Mouse (Mus musculus) neural tube, embryonic 11.5 days (tissue): ENCODE measurements around the gene Icam5. TPM values are rescaled to one million over a fixed set of nuclear protein-coding genes. Genes with fewer than 3 reads are reported as not detected.

ENCODE experiments used
- ATAC-seq: fragments of 200-750 bp; cut with Nextera tagmentation; 2 replicates; pipeline ENCODE4 v1.8.0; 2017; ENCODE audit warnings: moderate number of reproducible peaks, mild to moderate bottlenecking, moderate TSS enrichment, moderate library complexity; ENCODE audit not compliant: insufficient read depth, low FRiP score, low TSS enrichment
- DNase-seq: peaks from one replicate; pipeline ENCODE4 v3.0.0-alpha.2; 2015; ENCODE audit warnings: low spot score
- H3K27ac ChIP-seq: fragments of 300-500 bp; sonication (generic); 2 replicates; pipeline ENCODE4 v1.5.1; 2014; ENCODE audit warnings: low read depth, mild to moderate bottlenecking, low read length
- H3K27me3 ChIP-seq: fragments of 300-500 bp; sonication (generic); 2 replicates; pipeline ENCODE4 v1.6.1; 2014; ENCODE audit warnings: mild to moderate bottlenecking, low read length, mixed read lengths; ENCODE audit not compliant: control insufficient read depth, insufficient read depth
- H3K36me3 ChIP-seq: fragments of 300-500 bp; sonication (generic); 2 replicates; pipeline ENCODE4 v1.6.1; 2014; ENCODE audit warnings: mild to moderate bottlenecking, low read length, moderate library complexity, mixed read lengths; ENCODE audit not compliant: control insufficient read depth, insufficient read depth
- H3K4me1 ChIP-seq: fragments of 300-500 bp; sonication (generic); 2 replicates; pipeline ENCODE4 v1.6.1; 2014; ENCODE audit warnings: low read length, mixed read lengths; ENCODE audit not compliant: control insufficient read depth, insufficient read depth
- H3K4me2 ChIP-seq: fragments of 300-500 bp; sonication (generic); 2 replicates; pipeline ENCODE4 v1.6.1; 2014; ENCODE audit warnings: low read depth, mild to moderate bottlenecking, moderate library complexity
- H3K4me3 ChIP-seq: fragments of 300-500 bp; sonication (generic); 2 replicates; pipeline ENCODE4 v1.5.1; 2014; ENCODE audit warnings: low read depth, low read length
- H3K9ac ChIP-seq: fragments of 300-500 bp; sonication (generic); 2 replicates; pipeline ENCODE4 v1.6.1; 2014; ENCODE audit warnings: mild to moderate bottlenecking, low read length
- H3K9me3 ChIP-seq: fragments of 300-500 bp; sonication (generic); 2 replicates; pipeline ENCODE4 v1.6.1; 2016; ENCODE audit warnings: low read length; ENCODE audit not compliant: control insufficient read depth
- WGBS: fragments of 180-500 bp; shearing (Covaris S2); extraction: QIAGEN DNeasy Blood & Tissue Kit; methylation state at CpG from one replicate; pipeline ENCODE4 v1.1.7; 2014; 5-methylcytosine and 5-hydroxymethylcytosine counted together
- polyA plus RNA-seq: library from polyadenylated mRNA; unstranded; fragments of >200 nt; fragmentation: Nextera tagmentation; extraction: Ambion mirVana; gene quantifications from 2 replicates; pipeline ENCODE4 v1.2.1, GENCODE M21; 2014

Gene Icam5
- polyA plus RNA-seq = 0.11 TPM in 1 of 2 replicates, not detected in the other

GRCm38 (mm10) chr9:21031896-21032351 lies at the start of gene Icam5:
Gene Icam5 (plus strand): TSS chr9:21032073.
- H3K27me3 ChIP-seq = peaks cover 81% of the 10 kb centered on the region
- H3K4me3 ChIP-seq = peak within 1 kb of the TSS; percentile 42
- H3K9me3 ChIP-seq = no peaks in the 10 kb centered on the region
- under 1% methylated on average over 35 of the region's 35 CpGs for WGBS
- no peaks in the 10 kb centered on the region for H3K36me3 ChIP-seq
- no peak within 1 kb of the TSS for H3K27ac ChIP-seq
- peaks cover 21% of the 10 kb centered on the region for H3K4me1 ChIP-seq
- ATAC-seq (0 out of 2 replicates have a peak, but pooled peaks have one; percentile 8), DNase-seq (peak; percentile 24)
- H3K4me2 ChIP-seq = peak within 1 kb of the TSS; percentile 83
- peak within 1 kb of the TSS; percentile 42 for H3K9ac ChIP-seq

- Histone ChIP-seq H3K9ac (no peak overlapping the region), H3K27ac (no peak overlapping the region), H3K4me3 (no peak overlapping the region), H3K9me3 (no peaks in the 10 kb centered on the region), H3K4me2 (no peak overlapping the region), H3K4me1 (no peaks in the 10 kb centered on the region), H3K36me3 (no peaks in the 10 kb centered on the region), H3K27me3 (no peaks in the 10 kb centered on the region)
- DNase-seq (no peak), ATAC-seq (no peak)
- WGBS = 71% methylated on average over 3 of the region's 3 CpGs
Observed at GRCm38 (mm10) chr9:20982171-20982570, 49.7 kb upstream of the Icam5 start.

- no peaks in the 10 kb centered on the region for H3K36me3 ChIP-seq
- no peaks in the 10 kb centered on the region for H3K9me3 ChIP-seq
- H3K9ac ChIP-seq = no peak overlapping the region
- DNase-seq (no peak), ATAC-seq (no peak)
- 72% methylated on average over 5 of the region's 5 CpGs for WGBS
- H3K27ac ChIP-seq = no peak overlapping the region
- 0 out of 2 replicates have a peak, but pooled peaks cover 2% of the 10 kb centered on the region for H3K27me3 ChIP-seq
- H3K4me2 ChIP-seq = no peak overlapping the region
- no peaks in the 10 kb centered on the region for H3K4me1 ChIP-seq
- no peak overlapping the region for H3K4me3 ChIP-seq
Observed at GRCm38 (mm10) chr9:20983169-20983568, 48.7 kb upstream of the Icam5 start.

GRCm38 (mm10) chr9:20986952-20987686 lies 44.8 kb upstream of the Icam5 start:
- Histone ChIP-seq H3K27ac (no peak overlapping the region), H3K36me3 (no peaks in the 10 kb centered on the region), H3K4me2 (no peak overlapping the region), H3K27me3 (0 out of 2 replicates have a peak, but pooled peaks cover 3% of the 10 kb centered on the region), H3K4me3 (no peak overlapping the region), H3K4me1 (peaks cover 4% of the 10 kb centered on the region; the same call in 1 of the 2 replicates), H3K9ac (no peak overlapping the region), H3K9me3 (no peaks in the 10 kb centered on the region)
- ATAC-seq (no peak), DNase-seq (no peak)
- WGBS = 65% methylated on average over 15 of the region's 15 CpGs

GRCm38 (mm10) chr9:20987953-20988352 lies 43.9 kb upstream of the Icam5 start:
- no peak overlapping the region for H3K4me2 ChIP-seq
- 0 out of 2 replicates have a peak, but pooled peaks cover 3% of the 10 kb centered on the region for H3K27me3 ChIP-seq
- H3K27ac ChIP-seq = no peak overlapping the region
- no peaks in the 10 kb centered on the region for H3K36me3 ChIP-seq
- H3K4me1 ChIP-seq = peaks cover 4% of the 10 kb centered on the region; the same call in 1 of the 2 replicates
- 23% methylated on average over 7 of the region's 7 CpGs for WGBS
- H3K9me3 ChIP-seq = no peaks in the 10 kb centered on the region
- no peak overlapping the region for H3K4me3 ChIP-seq
- no peak for DNase-seq
- ATAC-seq = no peak
- no peak overlapping the region for H3K9ac ChIP-seq

GRCm38 (mm10) chr9:20990861-20991260 lies 41.0 kb upstream of the Icam5 start:
- H3K4me2 ChIP-seq = no peak overlapping the region
- H3K4me1 ChIP-seq = peaks cover 4% of the 10 kb centered on the region; the same call in 1 of the 2 replicates
- 0 out of 2 replicates have a peak, but pooled peaks cover 3% of the 10 kb centered on the region for H3K27me3 ChIP-seq
- no peak overlapping the region for H3K27ac ChIP-seq
- H3K4me3 ChIP-seq = no peak overlapping the region
- ATAC-seq (no peak), DNase-seq (no peak)
- H3K9me3 ChIP-seq = no peaks in the 10 kb centered on the region
- WGBS = 4% methylated on average over 10 of the region's 10 CpGs
- no peaks in the 10 kb centered on the region for H3K36me3 ChIP-seq
- peak overlapping the region; percentile 35; the same call in 1 of the 2 replicates for H3K9ac ChIP-seq

- DNase-seq (no peak), ATAC-seq (no peak)
- Histone ChIP-seq H3K4me3 (no peak overlapping the region), H3K9me3 (no peaks in the 10 kb centered on the region), H3K4me1 (peaks cover 4% of the 10 kb centered on the region; the same call in 1 of the 2 replicates), H3K36me3 (no peaks in the 10 kb centered on the region), H3K27ac (no peak overlapping the region), H3K27me3 (0 out of 2 replicates have a peak, but pooled peaks cover 3% of the 10 kb centered on the region), H3K9ac (no peak overlapping the region), H3K4me2 (no peak overlapping the region)
- 93% methylated on average over 4 of the region's 4 CpGs for WGBS
Observed at GRCm38 (mm10) chr9:20991587-20991986, 40.3 kb upstream of the Icam5 start.

GRCm38 (mm10) chr9:20993165-20993898 lies 38.5 kb upstream of the Icam5 start:
- Histone ChIP-seq H3K9me3 (no peaks in the 10 kb centered on the region), H3K27ac (no peak overlapping the region), H3K36me3 (no peaks in the 10 kb centered on the region), H3K4me2 (no peak overlapping the region), H3K9ac (no peak overlapping the region), H3K4me1 (peaks cover 4% of the 10 kb centered on the region; the same call in 1 of the 2 replicates), H3K27me3 (no peaks in the 10 kb centered on the region), H3K4me3 (no peak overlapping the region)
- DNase-seq (no peak), ATAC-seq (no peak)
- 54% methylated on average over 5 of the region's 5 CpGs for WGBS
